Mouse (Mus musculus): ENCODE measurements around the gene Eif4e3.

Gene Eif4e3

DNA sequence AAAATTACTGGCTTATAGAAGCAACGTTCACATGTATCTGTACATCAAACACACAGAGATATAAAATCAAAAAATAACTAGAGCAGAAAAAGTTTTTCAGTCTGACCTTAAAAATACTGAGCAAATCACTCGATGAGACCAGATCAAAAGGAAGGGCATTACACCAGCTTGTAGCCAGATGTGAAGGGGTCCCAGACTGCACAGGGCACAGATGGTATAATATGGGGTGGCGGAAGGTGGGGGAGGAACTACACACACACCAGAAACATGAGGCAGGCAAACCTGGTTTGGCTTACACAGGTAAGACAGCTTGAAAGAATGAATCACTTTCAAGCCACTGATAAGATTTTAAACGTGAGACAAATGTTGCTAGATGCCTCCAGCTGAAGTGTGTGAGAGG is 45.4 kb downstream of the Eif4e3 start:
- no peak for DNase-seq

DNA sequence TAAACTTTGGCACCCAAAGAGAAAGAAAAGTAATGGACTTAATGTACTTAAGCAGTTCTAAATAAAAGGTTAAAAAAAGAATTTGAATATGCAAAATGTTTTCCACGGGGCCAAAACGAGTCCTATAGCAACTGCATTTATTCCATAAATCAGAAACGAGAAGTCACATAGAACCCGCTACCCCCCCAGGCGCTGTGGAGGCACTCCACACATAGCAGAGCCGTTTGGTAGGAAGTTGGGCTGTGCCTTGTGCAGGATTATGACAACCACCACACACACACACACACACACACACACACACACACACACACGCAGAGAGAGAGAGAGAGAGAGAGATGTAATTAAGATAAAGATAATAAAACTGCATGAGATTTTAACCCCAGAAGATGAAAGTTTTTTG is 46.1 kb downstream of the Eif4e3 start:
- no peak for DNase-seq

DNA sequence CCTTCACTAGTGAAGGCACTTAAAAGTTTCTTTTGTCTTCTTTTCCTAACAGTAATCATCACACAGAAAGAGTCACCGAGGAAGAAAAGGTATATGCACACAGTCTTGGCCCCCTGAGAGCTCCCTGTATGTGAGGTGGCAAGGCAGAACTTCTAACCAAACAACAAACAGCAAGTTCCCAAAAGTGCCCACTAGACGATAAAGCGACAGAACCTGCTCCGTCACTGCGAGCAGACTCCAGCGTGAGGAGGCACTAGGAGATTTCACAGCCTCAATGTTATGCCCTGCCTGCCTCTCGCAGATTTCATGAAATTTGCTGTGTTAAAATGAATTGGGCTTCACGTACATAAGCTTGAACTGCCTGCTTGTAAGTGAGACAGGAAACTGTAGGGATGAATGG is 46.6 kb downstream of the Eif4e3 start:
- DNase-seq, result no peak

DNA sequence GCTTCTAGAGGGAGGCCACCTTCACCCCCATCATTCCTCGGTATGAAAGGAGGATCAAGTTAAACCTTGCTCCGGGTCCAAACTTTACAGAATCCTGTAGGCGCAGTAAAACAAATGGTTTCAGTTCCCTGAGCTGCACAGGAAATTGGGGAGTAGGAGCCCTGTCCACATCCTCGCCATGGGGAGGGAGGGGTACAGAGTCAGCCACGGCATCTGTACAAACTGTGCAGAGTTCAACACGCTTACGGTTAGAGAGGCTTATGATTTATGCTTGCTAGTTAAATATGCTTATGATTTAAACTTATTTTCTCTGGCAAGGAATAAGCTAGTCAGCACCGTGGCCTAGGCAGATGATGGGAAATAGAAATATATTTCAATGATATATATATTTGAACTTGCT is 47.1 kb downstream of the Eif4e3 start:
- no peak for DNase-seq

DNA sequence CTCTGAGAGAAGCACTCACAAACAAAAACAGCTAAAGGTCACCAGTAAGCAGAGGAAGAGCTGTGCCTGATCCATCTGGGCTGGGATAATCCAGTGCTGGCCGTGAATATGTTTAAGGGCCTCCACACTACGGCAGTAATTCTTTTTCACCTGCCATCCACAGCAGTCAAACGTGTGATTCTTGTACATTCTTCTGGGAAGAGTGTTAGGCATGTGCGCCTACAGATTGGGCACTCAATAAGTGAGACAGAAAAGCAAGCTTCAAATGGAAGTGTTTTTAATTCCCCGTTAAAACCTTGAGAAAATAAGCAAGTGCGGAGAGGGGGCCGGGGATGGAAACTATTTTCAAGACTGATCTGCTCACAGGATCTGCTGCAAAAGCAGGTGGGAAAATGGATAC is 48.7 kb downstream of the Eif4e3 start:
- DNase-seq, result no peak

DNA sequence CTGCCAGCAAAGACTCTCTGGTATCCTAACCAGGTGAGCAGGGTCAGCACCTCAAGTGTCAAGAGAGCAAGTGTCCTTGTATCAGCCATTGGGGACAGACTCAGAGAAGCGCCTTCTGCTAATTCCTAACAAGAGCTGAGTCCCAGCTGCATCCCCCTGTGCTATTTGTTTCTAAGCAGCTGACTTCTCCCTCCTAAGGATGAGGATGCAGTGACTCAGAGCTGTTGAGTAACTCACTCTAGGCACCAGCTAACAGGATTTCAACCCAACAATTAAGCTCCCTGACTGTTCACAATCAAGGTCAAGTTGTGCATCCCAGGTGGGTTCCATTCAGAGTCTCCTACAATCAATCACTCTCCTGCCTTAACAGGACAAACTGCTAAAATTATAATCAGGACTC is 49.2 kb downstream of the Eif4e3 start:
- DNase-seq, result no peak

DNA sequence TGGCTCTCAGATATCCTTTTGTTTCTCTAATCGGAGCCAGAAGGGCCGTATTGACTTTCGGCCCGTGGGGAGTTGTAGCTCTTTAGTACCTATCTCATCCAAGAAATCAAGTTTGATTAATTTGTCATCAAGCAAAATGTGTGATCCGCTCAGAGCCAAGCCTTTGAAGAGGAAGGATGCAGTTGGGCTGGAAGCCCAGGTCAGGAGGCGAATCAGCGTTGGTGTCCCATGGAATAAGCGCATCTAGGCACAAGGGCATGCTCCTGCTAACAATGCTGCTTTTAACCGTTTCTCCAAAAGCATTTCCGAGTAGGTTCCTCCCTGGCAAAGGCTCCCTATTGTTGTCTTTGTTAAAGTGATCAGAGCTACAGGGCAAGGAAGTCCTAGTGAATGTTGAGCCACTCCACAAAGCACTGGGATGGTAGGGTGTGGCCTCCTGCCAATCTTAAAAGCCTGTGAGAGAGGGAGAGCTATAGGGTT is 51.3 kb downstream of the Eif4e3 start:
- no peak for DNase-seq

DNA sequence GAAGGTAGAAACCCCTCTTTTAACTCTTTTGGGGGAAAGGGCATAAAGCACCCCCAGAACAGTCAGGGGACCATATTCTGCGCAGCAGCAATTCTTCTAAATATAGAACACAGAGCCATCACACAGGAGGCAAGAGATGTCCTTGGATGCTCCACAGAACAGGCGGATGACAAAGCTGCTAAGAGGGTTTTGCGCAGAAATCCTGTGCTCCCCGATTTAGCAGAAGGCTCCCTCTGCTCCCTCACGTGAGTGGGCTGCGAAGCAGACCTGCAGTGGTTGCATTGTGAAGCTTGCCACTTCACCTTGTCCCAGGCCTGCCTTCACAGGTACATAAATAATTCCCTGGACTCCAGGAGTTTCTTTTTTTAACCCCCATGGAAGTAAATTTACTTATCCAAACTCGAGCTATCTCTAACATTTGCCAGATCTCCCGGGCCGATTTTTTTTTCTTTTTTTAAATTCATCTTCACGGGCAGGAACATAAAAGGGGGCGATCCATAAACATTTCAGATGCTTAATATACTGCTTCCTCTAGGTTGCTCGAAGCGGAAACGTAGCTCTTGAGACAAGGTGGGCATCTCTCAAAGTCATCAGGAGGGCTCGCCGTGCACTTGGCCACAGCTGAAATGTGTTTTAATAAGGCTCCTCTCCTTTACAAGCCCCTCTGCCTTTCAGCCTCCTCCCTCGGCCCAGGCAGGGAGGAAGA is 51.9 kb downstream of the Eif4e3 start:
- no peak for DNase-seq

DNA sequence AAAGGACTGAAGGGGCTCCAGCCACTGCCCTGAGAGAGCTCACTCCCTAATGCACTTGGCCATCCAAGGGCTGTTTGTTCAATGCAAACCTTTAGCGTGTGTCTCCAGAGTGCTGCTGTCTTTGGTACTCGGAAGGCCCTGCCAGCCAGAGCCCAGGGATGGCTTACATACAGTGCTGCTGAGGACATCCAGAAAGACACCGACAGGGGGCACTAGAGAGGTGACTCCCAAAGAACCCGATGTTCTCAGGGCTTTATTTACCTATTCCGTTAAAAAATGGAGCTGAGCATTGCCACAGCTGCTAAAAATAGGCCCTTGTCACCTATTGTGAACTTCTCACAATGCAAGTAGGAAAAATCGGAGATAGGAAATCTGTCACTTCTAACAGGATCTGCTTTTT is 54.7 kb downstream of the Eif4e3 start:
- peak in 1 of 2 experiments; percentile 44 for DNase-seq

DNA sequence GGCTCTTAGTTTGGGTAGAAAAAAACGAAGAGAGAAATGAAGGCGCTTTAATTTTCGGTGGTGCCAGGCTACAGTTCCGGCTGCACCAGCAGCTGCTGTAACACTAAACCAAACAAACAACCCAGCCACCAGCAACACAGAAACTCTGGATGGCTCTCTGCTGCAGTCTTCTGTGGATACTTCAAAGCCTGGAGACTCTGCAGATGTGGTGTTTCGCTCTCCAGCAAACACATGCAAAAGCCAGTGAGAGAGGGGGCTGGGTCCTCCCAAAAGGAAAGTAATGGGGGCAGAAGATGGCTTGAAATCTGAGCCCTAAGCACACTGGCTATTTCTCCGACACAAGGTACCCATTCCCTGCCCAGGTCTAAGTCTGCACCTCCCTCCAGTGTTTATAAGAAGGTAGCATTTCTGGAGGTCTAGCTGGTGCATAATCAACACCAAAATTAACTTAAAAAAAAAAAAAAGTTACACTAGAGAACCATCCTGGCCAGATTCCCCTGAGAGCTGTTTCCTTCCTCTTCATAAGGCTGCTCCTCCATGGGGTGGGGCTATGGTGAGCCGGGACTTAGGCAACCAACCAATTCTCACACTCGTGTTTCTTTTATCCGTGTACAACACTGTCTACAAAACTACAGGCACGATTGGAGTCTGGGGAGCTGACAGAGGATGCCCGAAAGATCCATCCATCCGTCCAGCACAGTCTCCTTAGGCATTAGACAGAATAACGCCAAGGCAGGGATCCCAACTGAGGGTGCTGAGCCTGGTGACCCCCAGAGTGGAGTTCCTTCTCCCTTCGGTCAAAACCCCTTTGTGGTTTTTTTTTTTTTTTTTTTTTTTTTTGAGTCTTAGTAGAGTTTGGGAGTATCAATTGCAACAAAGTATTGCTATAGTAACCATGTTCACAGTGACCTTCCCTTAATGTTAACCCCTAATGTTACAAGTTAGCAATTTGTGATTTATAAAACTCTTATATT is 55.8 kb downstream of the Eif4e3 start:
- DNase-seq, result no peak

DNA sequence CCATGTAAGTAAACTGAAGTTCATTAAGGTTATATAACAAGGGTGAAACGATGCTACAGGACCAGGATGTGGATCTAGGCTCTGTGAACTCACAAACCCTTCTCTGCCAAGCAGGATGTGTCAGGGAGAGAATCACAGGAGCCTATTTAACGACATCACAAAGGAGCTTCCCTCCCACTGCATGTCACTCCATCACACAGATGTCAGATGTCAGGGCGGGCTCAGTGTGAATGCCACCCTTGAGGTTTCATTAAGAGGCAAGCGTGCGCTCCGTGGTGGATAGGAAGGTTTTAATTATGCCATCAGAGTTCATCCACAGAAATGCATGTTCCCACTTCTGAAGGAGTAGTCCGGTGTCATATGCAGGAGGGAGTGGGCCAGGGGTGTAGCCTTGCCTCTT is 60.5 kb downstream of the Eif4e3 start:
- DNase-seq, result no peak

DNA sequence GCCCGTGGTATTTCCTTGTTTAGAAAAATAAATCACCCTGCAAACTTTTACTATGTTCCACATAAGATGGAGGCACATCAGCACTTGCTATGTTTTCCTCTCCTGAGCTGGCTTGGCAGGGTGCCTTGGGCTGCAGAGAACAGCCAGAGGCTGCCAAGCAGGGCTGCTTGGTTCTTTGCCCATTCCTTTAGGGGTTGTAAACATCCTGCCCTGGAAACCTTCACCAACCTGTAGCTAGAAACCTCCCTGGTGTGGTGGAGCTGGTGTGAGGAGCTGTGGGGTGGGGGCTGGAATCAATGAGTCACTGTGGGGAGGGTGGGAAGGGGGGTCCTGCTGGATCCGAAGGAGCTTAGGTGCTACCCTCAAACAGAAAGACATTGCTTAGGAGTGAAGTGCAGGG is 61.8 kb downstream of the Eif4e3 start:
- peak in 1 of 2 experiments; percentile 23 for DNase-seq

DNA sequence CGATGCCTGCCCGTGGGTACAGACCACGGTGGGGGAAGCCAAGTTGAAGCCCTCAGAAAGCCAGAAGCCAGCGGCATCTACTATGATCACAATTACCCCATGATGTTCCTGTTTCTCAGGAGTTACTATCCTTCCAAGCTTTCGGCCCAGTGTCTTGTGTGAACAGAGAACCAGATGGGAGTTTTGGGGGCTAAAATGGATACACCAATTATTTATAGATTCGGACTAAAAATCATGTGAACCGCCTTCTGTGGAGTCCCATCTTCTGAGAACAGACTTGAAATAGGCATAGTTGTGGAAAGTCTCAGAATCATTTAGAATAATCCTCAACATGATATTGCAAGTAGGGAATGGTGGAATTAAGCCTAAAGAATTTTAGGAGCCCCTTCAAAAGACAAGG is 64.1 kb downstream of the Eif4e3 start:
- DNase-seq, result no peak

DNA sequence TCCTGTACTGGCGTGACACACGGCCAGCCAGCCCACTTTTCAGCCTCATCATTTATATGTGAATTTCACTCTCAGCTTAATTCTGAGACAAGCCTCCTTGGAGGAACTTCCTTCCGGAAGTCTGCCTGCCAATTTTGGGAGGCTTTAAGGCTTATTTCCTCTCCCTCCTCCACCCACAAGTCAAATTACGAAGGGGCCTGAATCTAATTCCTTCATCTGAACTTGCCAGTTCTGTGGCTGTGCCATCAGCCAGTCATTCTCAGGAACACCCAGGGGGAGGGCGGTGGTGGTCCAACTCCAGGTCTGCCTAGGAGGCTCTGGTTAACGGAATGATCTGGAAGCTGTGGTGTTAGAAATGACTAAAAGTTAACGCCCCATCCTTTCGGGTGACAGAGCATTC is 65.7 kb downstream of the Eif4e3 start:
- no peak for DNase-seq

DNA sequence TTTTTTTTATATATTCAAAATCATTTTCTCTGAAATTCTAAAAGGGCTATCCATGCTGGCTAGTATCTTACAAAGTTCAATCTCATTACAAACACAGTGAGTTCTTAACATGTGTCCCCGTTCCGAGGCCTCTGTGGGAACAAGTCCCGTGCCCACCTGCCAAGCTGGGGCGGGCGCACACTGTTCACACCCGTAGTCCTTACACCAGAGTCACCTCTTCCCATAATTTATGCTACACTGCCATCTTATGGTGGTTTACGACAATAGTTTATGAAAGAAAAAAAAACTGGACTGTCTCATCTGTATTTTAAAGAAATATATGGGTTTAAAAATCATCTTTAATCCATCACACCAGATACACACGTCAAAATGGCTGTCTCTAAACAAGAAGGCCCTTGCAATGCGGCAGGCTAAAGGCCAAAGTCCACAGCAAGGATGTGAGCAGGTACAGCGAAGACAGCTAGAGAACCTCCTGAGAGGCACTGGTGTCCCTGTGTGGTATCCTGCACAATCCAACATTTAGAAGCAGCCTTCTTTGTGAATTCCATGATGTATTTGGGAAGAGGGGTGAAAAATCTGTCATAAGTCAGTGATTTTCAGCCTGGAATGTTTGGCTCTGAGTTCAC is 66.3 kb downstream of the Eif4e3 start:
- peak; percentile 42 to 67 for DNase-seq

DNA sequence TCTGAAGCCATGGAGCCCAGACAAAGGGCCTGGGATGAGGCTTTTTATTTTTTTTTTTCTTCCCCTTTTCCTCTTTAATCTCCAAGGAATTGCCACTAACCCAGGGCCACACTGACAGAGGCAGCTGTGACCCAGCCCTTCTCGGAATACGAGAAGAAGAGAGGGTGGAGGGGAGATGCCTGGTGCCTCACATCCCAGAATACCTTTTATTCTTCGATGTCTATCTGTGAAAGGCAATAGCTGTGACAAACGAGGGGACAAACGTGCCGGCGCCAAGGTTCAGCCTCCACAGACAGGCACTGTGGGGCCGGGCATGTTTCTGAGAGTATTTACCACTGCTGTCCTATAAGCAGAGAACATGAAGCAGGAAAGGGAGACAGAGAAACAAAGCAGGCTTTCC is 66.9 kb downstream of the Eif4e3 start:
- no peak for DNase-seq

DNA sequence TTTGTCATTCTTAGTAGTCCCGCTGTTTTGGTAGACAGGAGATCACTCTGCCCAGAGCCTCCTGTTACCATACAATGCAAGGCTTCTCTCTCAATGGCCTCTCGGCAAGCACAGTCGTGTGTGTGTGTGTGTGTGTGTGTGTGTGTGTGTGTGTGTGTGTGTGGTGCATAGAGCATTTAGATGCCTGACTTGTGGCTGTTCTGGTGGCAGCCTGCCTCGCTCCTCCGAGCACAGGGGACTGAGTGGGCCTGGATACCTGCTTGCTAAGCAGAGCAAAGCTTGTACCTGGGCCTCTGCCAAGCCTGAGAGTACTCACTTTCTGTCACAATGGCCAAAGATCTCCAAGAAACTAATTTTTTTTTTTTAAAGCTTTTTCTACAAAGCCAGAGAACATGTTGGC is 67.3 kb downstream of the Eif4e3 start:
- peak in 1 of 2 experiments; percentile 37 for DNase-seq

DNA sequence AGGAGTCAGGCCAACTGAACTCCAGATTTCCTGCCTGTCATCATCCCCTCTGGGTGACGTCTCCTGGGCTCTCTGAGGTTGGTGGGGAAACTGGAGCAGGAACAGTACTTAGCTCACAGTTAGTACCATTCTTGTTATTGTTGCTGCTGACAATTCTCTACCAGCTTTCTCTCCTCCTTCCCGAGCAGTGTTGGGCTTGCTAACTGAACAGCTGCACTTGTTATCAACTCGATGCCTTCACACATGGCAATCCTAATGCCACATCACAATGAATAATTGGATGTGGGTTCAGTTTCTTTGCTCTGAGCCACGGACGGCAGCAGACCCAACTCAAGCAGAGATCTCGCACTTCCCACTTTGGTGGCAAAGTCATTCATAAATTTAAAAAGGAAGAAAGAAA is 89.5 kb downstream of the Eif4e3 start:
- no peak for DNase-seq

DNA sequence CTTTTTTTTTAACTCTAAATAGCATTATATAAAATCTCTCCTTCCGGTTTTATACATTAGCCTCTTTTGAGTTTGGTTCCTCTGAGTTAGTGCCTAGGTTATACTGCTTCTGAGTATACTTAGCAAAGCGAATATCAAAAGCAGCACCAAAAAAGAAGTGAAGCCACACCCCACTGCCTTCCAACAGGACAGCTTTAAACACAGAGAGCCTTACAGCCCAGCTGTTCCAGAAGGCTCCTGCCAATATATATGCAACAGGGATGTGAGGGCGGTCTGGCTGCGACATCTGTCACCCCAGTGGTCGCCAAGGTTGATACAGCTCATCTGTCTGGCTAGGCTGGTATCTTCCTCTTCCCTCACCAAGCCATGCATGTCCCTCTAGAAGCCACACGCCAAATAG is 90.9 kb downstream of the Eif4e3 start:
- no peak for DNase-seq

Measured in cerebellum, postnatal 25 days (tissue).